8 mouse cellular contexts compared by ENCODE assay signal in genomic region chr8:46953472-46953871, GRCm38 (mm10). TPM values are rescaled to one million over a fixed set of nuclear protein-coding genes. Genes with fewer than 3 reads are reported as not detected.
DNase-seq lines count a peak whose midpoint lies in the region.

No protein-coding gene starts in this region.

- peak; percentile 86 to 87 for DNase-seq in B cell, adult 2 months
- peak; percentile 69 for DNase-seq in R1 (ENCODE audit: low read depth, low spot score)
- DNase-seq in cerebellum, postnatal 14 days = peak; percentile 82 to 88
- DNase-seq in gastrocnemius, adult 8-10 months (ENCODE audit: low spot score in 2 of 2) = peak; percentile 45
- DNase-seq in kidney, postnatal 4 days = peak; percentile 88
- peak; percentile 76 for DNase-seq in lung, postnatal 10 days
- DNase-seq in ovary, postnatal 36 days (ENCODE audit: low spot score) = peak; percentile 58
- peak; percentile 51 to 66 for DNase-seq in thymus, postnatal 36 days

RNA-seq across cellular contexts. Expression of gene Enpp6, which starts 33.2 kb away (rescaled TPM):
- total RNA-seq in gastrocnemius, adult 8-10 months (2022) = under 1 TPM; 0.22 to 0.97 (median 0.31) TPM

Comparison
In these comparisons a context has a peak if more than half of its experiments do, and no peak if none do; other contexts are left out.
1. Peak in every context shown above with its lines: DNase-seq.